Mouse (Mus musculus) thymus, postnatal 14 days (tissue): ENCODE data around the gene Bola3.

Experiments used
- DNase-seq: peaks from one replicate; pipeline ENCODE4 v3.0.0; 2021

Bola3 gene

GRCm38 (mm10) chr6:83396711-83397110 lies 47.8 kb downstream of the Bola3 start:
- no peak for DNase-seq

GRCm38 (mm10) chr6:83397728-83398127 lies 48.8 kb downstream of the Bola3 start:
- no peak for DNase-seq

- no peak for DNase-seq
Measured at GRCm38 (mm10) chr6:83399790-83400189, 50.8 kb downstream of the Bola3 start.

- DNase-seq = no peak
Measured at GRCm38 (mm10) chr6:83403481-83403880, 54.5 kb downstream of the Bola3 start.

- DNase-seq = no peak
Measured at GRCm38 (mm10) chr6:83404571-83404970, 55.6 kb downstream of the Bola3 start.

GRCm38 (mm10) chr6:83405511-83406064 lies 56.6 kb downstream of the Bola3 start:
- DNase-seq = no peak

- DNase-seq = no peak
Measured at GRCm38 (mm10) chr6:83408510-83408909, 59.6 kb downstream of the Bola3 start.
